Mouse (Mus musculus) embryonic facial prominence, embryonic 10.5 days (tissue): ENCODE measurements around the gene Cap2. TPM values are rescaled to one million over a fixed set of nuclear protein-coding genes. Genes with fewer than 3 reads are reported as not detected.
A peak's percentile ranks its signal among the peaks of the same experiment; 100 is the strongest.

Experiments used
- DNase-seq: peaks from one replicate; pipeline ENCODE4 v3.0.0-alpha.2; 2017; ENCODE audit warnings: low spot score
- H3K27ac ChIP-seq: fragments of 300-500 bp; sonication (generic); replicated peaks from 2 replicates; pipeline ENCODE4 v1.5.1; 2016; ENCODE audit warnings: mild to moderate bottlenecking
- H3K27me3 ChIP-seq: fragments of 300-500 bp; sonication (generic); replicated peaks from 2 replicates; pipeline ENCODE4 v1.6.1; 2016; ENCODE audit warnings: low read depth, mild to moderate bottlenecking; ENCODE audit not compliant: poor library complexity, severe bottlenecking
- H3K36me3 ChIP-seq: fragments of 300-500 bp; sonication (generic); replicated peaks from 2 replicates; pipeline ENCODE4 v1.6.1; 2016; ENCODE audit warnings: mild to moderate bottlenecking, moderate library complexity
- H3K4me1 ChIP-seq: fragments of 300-500 bp; sonication (generic); 2 replicates; pipeline ENCODE4 v1.6.1; 2016
- H3K4me3 ChIP-seq: fragments of 300-500 bp; sonication (generic); 2 replicates; pipeline ENCODE4 v1.5.1; 2016; ENCODE audit warnings: mild to moderate bottlenecking, moderate library complexity
- H3K9me3 ChIP-seq: fragments of 300-500 bp; sonication (generic); 2 replicates; pipeline ENCODE4 v1.6.1; 2016; ENCODE audit warnings: mild to moderate bottlenecking
- WGBS: fragments of 180-500 bp; shearing (Covaris S2); methylation state at CpG from one replicate; pipeline ENCODE4 v1.1.7; 2016; 5-methylcytosine and 5-hydroxymethylcytosine counted together
- polyA plus RNA-seq: library from polyadenylated mRNA; unstranded; fragments of >200 nt; fragmentation: Nextera tagmentation; extraction: Ambion mirVana; gene quantifications from 2 replicates; pipeline ENCODE4 v1.2.1, GENCODE M21; 2016

Cap2 gene
- polyA plus RNA-seq, 1 experiment from 2014 or later = 3.9 TPM

DNA sequence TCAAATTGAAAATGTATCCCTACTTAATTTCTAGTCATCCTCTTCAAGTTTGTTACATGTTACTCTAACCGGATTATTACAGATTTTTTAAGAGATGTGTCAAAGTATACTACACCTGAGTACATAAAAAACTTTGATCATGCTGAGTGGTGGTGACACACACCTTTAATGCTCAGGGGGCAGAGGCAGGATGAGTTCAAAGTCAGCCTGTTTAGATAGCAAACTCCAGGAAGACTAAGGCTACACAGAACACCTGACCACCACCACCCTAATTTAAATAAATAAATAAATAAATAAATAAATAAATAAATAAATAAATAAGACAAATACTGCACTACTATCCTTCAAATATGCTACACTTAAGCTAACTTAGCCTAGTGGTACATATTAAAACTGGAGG lies 194.3 kb downstream of the Cap2 start:
- whole genome bisulfite sequencing = 90% methylated on average over 1 of the region's 1 CpGs

DNA sequence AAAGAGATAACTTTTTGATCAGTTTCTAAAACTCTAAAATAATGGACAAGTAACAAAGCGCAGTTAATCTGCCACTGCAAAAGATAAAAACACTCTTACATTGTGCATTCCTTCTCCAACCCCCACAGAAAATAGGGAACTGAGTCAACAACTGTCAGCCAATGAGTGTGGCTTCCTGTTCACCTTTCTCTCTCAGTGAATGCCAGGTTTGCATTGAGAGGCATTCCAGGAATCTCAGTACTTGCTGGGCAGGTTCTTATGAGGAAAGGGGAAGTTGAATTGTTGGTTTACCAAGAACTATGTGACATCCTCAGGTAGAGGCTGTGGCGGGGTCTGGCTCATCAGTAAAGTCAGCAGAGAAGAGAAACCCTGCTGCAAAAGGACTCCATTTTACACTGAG lies 195.1 kb downstream of the Cap2 start:
- H3K4me1 ChIP-seq = no peaks in the 10 kb centered on the region
- H3K27me3 ChIP-seq = no peaks in the 10 kb centered on the region
- H3K4me3 ChIP-seq = no peak overlapping the region
- 82% methylated on average over 2 of the region's 2 CpGs for WGBS
- H3K27ac ChIP-seq = no peak overlapping the region
- H3K36me3 ChIP-seq = peaks cover 95% of the 10 kb centered on the region
- DNase-seq = peak; percentile 11
- no peaks in the 10 kb centered on the region for H3K9me3 ChIP-seq

More for the DNA sequence above, 194.3 kb downstream of the Cap2 start:
- Histone ChIP-seq H3K27me3 (no peaks in the 10 kb centered on the region), H3K4me3 (no peak overlapping the region), H3K27ac (no peak overlapping the region), H3K4me1 (no peaks in the 10 kb centered on the region), H3K36me3 (peaks cover 95% of the 10 kb centered on the region), H3K9me3 (no peaks in the 10 kb centered on the region)
- no peak for DNase-seq

DNA sequence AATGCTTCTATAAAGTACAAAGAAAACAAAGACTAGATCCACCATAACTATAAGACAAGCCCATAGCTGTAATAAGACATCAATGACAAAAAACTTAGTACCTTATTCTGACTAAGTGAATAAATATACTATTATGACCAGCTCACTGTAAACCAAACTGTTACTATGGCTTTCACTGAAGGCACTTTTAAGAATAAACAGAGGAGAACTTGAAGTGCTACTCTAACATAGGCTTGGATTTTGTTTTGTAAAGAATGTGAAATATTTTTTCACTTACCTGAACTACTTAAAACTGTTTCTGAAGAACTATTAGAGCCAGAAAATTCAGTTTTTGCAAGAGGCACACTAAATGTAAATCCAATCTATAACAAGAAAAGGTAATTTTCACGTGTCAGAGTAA lies 197.7 kb downstream of the Cap2 start:
- DNase-seq = no peak
- H3K27me3 ChIP-seq = no peaks in the 10 kb centered on the region
- 96% methylated on average over 1 of the region's 1 CpGs for WGBS
- H3K4me1 ChIP-seq = no peaks in the 10 kb centered on the region
- H3K9me3 ChIP-seq = no peaks in the 10 kb centered on the region
- H3K36me3 ChIP-seq = peaks cover 93% of the 10 kb centered on the region
- H3K4me3 ChIP-seq = no peak overlapping the region
- H3K27ac ChIP-seq = no peak overlapping the region

Other genes starting within 250 kb of the Cap2 start
- 0.11 TPM in 2 replicates for gene Stmnd1, start 228.1 kb upstream of the Cap2 start, polyA plus RNA-seq
- 0.61 and 0.78 TPM in 2 replicates for gene Rbm24, start 83.4 kb upstream of the Cap2 start, polyA plus RNA-seq
- gene Fam8a1, start 167.7 kb downstream of the Cap2 start, polyA plus RNA-seq = 5.8 and 7.1 TPM in 2 replicates
- 34.3 and 36.9 TPM in 2 replicates for gene Nup153, start 226.1 kb downstream of the Cap2 start, polyA plus RNA-seq